28 mouse cellular contexts compared by ENCODE assay signal in genomic region chr1:77458751-77459385, GRCm38 (mm10). TPM values are rescaled to one million over a fixed set of nuclear protein-coding genes. Genes with fewer than 3 reads are reported as not detected.
DNase-seq lines count a peak whose midpoint lies in the region; ATAC-seq and TF ChIP-seq lines count a peak whose summit lies in the region.
"Had no signal": no experiment of that assay in that cellular context is flagged by ENCODE, and none has a peak within 500 bp of the region (broad histone marks: within the 10 kb centered on the region; RNA-seq: fewer than 3 reads in every experiment).

No protein-coding gene starts in this region.

- TF ChIP-seq EP300 in stomach, postnatal 0 days (optimal IDR thresholded peaks at IDR 0.05), result no peak

- 0 out of 2 replicates have a peak overlapping the region, but pooled peaks have one; percentile 7 for H3K4me3 ChIP-seq in E14TG2a.4 (replicated peaks; ENCODE audit: low read length)
- H3K4me3 ChIP-seq in intestine, embryonic 16.5 days (ENCODE audit: low read length), result no peak overlapping the region
- no peak overlapping the region for H3K4me3 ChIP-seq in stomach, postnatal 0 days (ENCODE audit: low read depth, low read length)
- H3K4me3 ChIP-seq: embryonic facial prominence, embryonic 13.5 days; erythroblast, embryonic 14.5 days; forebrain, embryonic 13.5 days; gastrocnemius, adult 2 months; heart, embryonic 12.5 days; heart, embryonic 15.5 days had no signal

- no peaks in the 10 kb centered on the region for H3K27me3 ChIP-seq in E14TG2a.4 (ENCODE audit: insufficient read depth, low read length)
- no peaks in the 10 kb centered on the region for H3K27me3 ChIP-seq in intestine, embryonic 16.5 days (replicated peaks; ENCODE audit: control insufficient read depth, insufficient read depth, low read length)
- H3K27me3 ChIP-seq in stomach, postnatal 0 days (ENCODE audit: control insufficient read depth, insufficient read depth, low read length), result no peaks in the 10 kb centered on the region
- H3K27me3 ChIP-seq: embryonic facial prominence, embryonic 13.5 days; forebrain, embryonic 13.5 days; heart, embryonic 12.5 days; heart, embryonic 15.5 days; Patski had no signal

- peaks cover 12% of the 10 kb centered on the region for H3K36me3 ChIP-seq in E14TG2a.4 (ENCODE audit: insufficient read depth, low read length)
- no peaks in the 10 kb centered on the region for H3K36me3 ChIP-seq in intestine, embryonic 16.5 days (ENCODE audit: control insufficient read depth, insufficient read depth, low read length)
- H3K36me3 ChIP-seq in stomach, postnatal 0 days (ENCODE audit: control insufficient read depth, insufficient read depth, low read length), result no peaks in the 10 kb centered on the region
- H3K36me3 ChIP-seq: embryonic facial prominence, embryonic 13.5 days; G1E; heart, embryonic 12.5 days; heart, embryonic 15.5 days had no signal

- DNase-seq in ES-CJ7 (ENCODE audit: low read depth, low spot score), result peak; percentile 45
- DNase-seq in stomach, postnatal 0 days (ENCODE audit: low spot score), result no peak
- no peak for DNase-seq in cerebellum, postnatal 10 days
- DNase-seq: adrenal gland, postnatal 14 days; cerebellum, adult 11 months; cerebellum, adult 2 months; cerebellum, postnatal 25 days; forebrain, postnatal 0 days; gastrocnemius, adult 2 months; gastrocnemius, postnatal 14 days; heart, adult 18-20 months; heart, postnatal 10 days; heart, postnatal 4 days; kidney, adult 18-20 months had no signal

- no peak overlapping the region for H3K9ac ChIP-seq in intestine, embryonic 16.5 days (ENCODE audit: low read depth, low read length)
- H3K9ac ChIP-seq in stomach, postnatal 0 days (ENCODE audit: low read length), result no peak overlapping the region
- H3K9ac ChIP-seq: embryonic facial prominence, embryonic 13.5 days; forebrain, embryonic 13.5 days; forebrain, postnatal 0 days; heart, embryonic 12.5 days; heart, embryonic 15.5 days; hindbrain, embryonic 14.5 days had no signal

- peak; percentile 72 for ATAC-seq in intestine, embryonic 16.5 days
- ATAC-seq in stomach, postnatal 0 days (ENCODE audit: low FRiP score, low TSS enrichment), result peak; percentile 33; the same call in 1 of the 2 replicates
- no peak for ATAC-seq in monocyte, adult 5-6 weeks (replicated peaks; ENCODE audit: insufficient number of reproducible peaks, low FRiP score, low TSS enrichment, poor library complexity, severe bottlenecking)
- ATAC-seq: CD4-positive, CD25-positive, alpha-beta regulatory T cell, adult 4 months; forebrain, embryonic 13.5 days; forebrain, postnatal 0 days; hindbrain, postnatal 0 days; inflammation-experienced regulatory T-cells, adult 6 months; Patski had no signal

- no peak for TF ChIP-seq CTCF in E14TG2a.4 (conservative IDR thresholded peaks at IDR 0.05; ENCODE audit: low read length)
- no peak for TF ChIP-seq CTCF in stomach, postnatal 0 days (IDR thresholded peaks at IDR 0.05; ENCODE audit: low read depth)

- peaks cover 99% of the 10 kb centered on the region for H3K4me1 ChIP-seq in E14TG2a.4 (replicated peaks; ENCODE audit: low read depth, low read length)
- H3K4me1 ChIP-seq in intestine, embryonic 16.5 days (ENCODE audit: control insufficient read depth, insufficient read depth, low read length), result peaks cover 23% of the 10 kb centered on the region
- peaks cover 7% of the 10 kb centered on the region; the same call in 1 of the 2 replicates for H3K4me1 ChIP-seq in stomach, postnatal 0 days (replicated peaks; ENCODE audit: control insufficient read depth, insufficient read depth)

- peak overlapping the region; percentile 43; the same call in 1 of the 2 replicates for H3K27ac ChIP-seq in intestine, embryonic 16.5 days (ENCODE audit: low read length)
- no peak overlapping the region for H3K27ac ChIP-seq in stomach, postnatal 0 days (replicated peaks)
- H3K27ac ChIP-seq: embryonic facial prominence, embryonic 13.5 days; forebrain, embryonic 13.5 days; gastrocnemius, adult 2 months; heart, embryonic 15.5 days; hindbrain, embryonic 14.5 days; hindbrain, postnatal 0 days had no signal

- H3K9me3 ChIP-seq in E14TG2a.4 (ENCODE audit: low read length), result no peaks in the 10 kb centered on the region
- no peaks in the 10 kb centered on the region for H3K9me3 ChIP-seq in intestine, embryonic 16.5 days (ENCODE audit: control insufficient read depth, low read length)
- no peaks in the 10 kb centered on the region for H3K9me3 ChIP-seq in stomach, postnatal 0 days (ENCODE audit: control insufficient read depth, low read length)
- H3K9me3 ChIP-seq: embryonic facial prominence, embryonic 13.5 days; forebrain, embryonic 13.5 days; heart, embryonic 12.5 days; heart, embryonic 15.5 days had no signal

- 68% methylated on average over 7 of the region's 7 CpGs for whole genome bisulfite sequencing in intestine, embryonic 16.5 days
- 76% methylated on average over 7 of the region's 7 CpGs for WGBS in stomach, postnatal 0 days

- H3K4me2 ChIP-seq in intestine, embryonic 16.5 days (ENCODE audit: low read depth, low read length), result no peak overlapping the region
- no peak overlapping the region for H3K4me2 ChIP-seq in stomach, postnatal 0 days (replicated peaks; ENCODE audit: low read depth)
- H3K4me2 ChIP-seq: embryonic facial prominence, embryonic 13.5 days; forebrain, embryonic 13.5 days; heart, embryonic 12.5 days; heart, embryonic 15.5 days; hindbrain, embryonic 14.5 days had no signal

RNA-seq across cellular contexts. Expression of gene Epha4, which starts 56.0 kb away (rescaled TPM):
- polyA plus RNA-seq in intestine, embryonic 16.5 days (2015; fragmentation: Nextera tagmentation; extraction: Ambion mirVana), result 5.0 and 6.0 TPM in 2 replicates
- 3.8 and 5.4 TPM in 2 replicates for polyA plus RNA-seq in stomach, postnatal 0 days (2015; fragmentation: Nextera tagmentation; extraction: Ambion mirVana)
- 8.4 to 15.1 TPM (median 10.3 TPM) in 3 replicates for total RNA-seq in monocyte, adult 5-6 weeks (2017)
- polyA plus RNA-seq: erythroblast, embryonic 14.5 days; G1E had no signal
